Mouse (Mus musculus) CH12.LX (cell line): ENCODE measurements at regions not wholly inside any gene's neighbourhood (a gene's known extent, or its start where the extent isn't known, plus 50 kb on each side); places are given as distances from the start of the nearest gene placed in this dataset.

ENCODE experiments used
- DNase-seq: peaks from one replicate; pipeline ENCODE4 v3.0.0-alpha.2; 2013; ENCODE audit errors: extremely low read depth
- H3K27ac ChIP-seq: 2 replicates; pipeline ENCODE4 v1.5.1; 2012; ENCODE audit warnings: low read depth, mild to moderate bottlenecking, control low read depth, moderate library complexity; ENCODE audit not compliant: insufficient read depth
- H3K27me3 ChIP-seq: replicated peaks from 2 replicates; pipeline ENCODE3; 2012; ENCODE audit warnings: inconsistent platforms
- H3K36me3 ChIP-seq, 2 experiments: replicated peaks in 1 of 2; 2 replicates each; pipeline versions ENCODE3 to v1.6.1; 2012; ENCODE audit warnings: inconsistent platforms in 1 of 2, low read length in 1 of 2, mild to moderate bottlenecking in 1 of 2, mixed read lengths in 1 of 2, moderate library complexity in 1 of 2; ENCODE audit not compliant: control insufficient read depth in 1 of 2, insufficient read depth in 1 of 2
- H3K4me1 ChIP-seq, 2 experiments: 2 replicates each; pipeline ENCODE4 v1.6.1; 2012; ENCODE audit warnings: inconsistent platforms in 1 of 2, moderate library complexity in 1 of 2; ENCODE audit not compliant: insufficient read depth in 2 of 2, control insufficient read depth in 1 of 2
- H3K4me2 ChIP-seq: 2 replicates; pipeline ENCODE4 v1.6.1; 2012; ENCODE audit warnings: low read depth, mild to moderate bottlenecking, control low read depth; ENCODE audit not compliant: poor library complexity, insufficient read depth, severe bottlenecking
- H3K4me3 ChIP-seq, 3 experiments: fragments of 150-350 bp in 1 of 3; sonication (generic) in 1 of 3; replicated peaks in 1 of 3; 2 replicates each; pipeline versions ENCODE3 to v1.5.1; 2011 to 2012; ENCODE audit warnings: low read depth in 2 of 3, low read length in 2 of 3, mild to moderate bottlenecking in 2 of 3, moderate library complexity in 2 of 3, control low read depth in 1 of 3, improper control_type of control experiment in 1 of 3, inconsistent platforms in 1 of 3, mixed read lengths in 1 of 3; ENCODE audit not compliant: poor library complexity in 1 of 3
- H3K79me2 ChIP-seq: replicated peaks from 2 replicates; pipeline ENCODE4 v1.6.1; 2012; ENCODE audit warnings: mild to moderate bottlenecking, moderate library complexity; ENCODE audit not compliant: control insufficient read depth, poor library complexity, insufficient read depth, severe bottlenecking; ENCODE audit errors: extremely low read depth
- H3K9ac ChIP-seq: 2 replicates; pipeline ENCODE4 v1.6.1; 2012; ENCODE audit warnings: low read depth, mild to moderate bottlenecking, control low read depth, moderate library complexity; ENCODE audit not compliant: insufficient read depth
- H3K9me3 ChIP-seq: replicated peaks from 2 replicates; pipeline ENCODE3; 2012; ENCODE audit warnings: low read length, inconsistent platforms, mixed read lengths
- BHLHE40 ChIP-seq: IDR thresholded peaks from 2 replicates; pipeline ENCODE4 v1.6.1; 2011; ENCODE audit warnings: mild to moderate bottlenecking, low read depth, low read length, improper control_type of control experiment
- CHD2 ChIP-seq: IDR thresholded peaks from 2 replicates; pipeline ENCODE4 v1.6.1; 2011; ENCODE audit warnings: low read length, improper control_type of control experiment
- EP300 ChIP-seq: IDR thresholded peaks from 2 replicates; pipeline ENCODE4 v1.6.1; 2011; ENCODE audit warnings: low read length, improper control_type of control experiment
- ETS1 ChIP-seq: conservative IDR thresholded peaks from 2 replicates; pipeline ENCODE4 v1.6.1; 2012; ENCODE audit warnings: low read depth, mild to moderate bottlenecking, inconsistent platforms, low read length, improper control_type of control experiment, moderate library complexity
- HCFC1 ChIP-seq: IDR thresholded peaks from 2 replicates; pipeline ENCODE4 v1.6.1; 2012; ENCODE audit warnings: low read depth, mild to moderate bottlenecking, inconsistent platforms, low read length, improper control_type of control experiment
- IRF4 ChIP-seq: IDR thresholded peaks from 2 replicates; pipeline ENCODE4 v1.6.1; 2014; ENCODE audit warnings: low read depth, mild to moderate bottlenecking, inconsistent platforms, low read length, improper control_type of control experiment
- JUN ChIP-seq: IDR thresholded peaks from 2 replicates; pipeline ENCODE4 v1.6.1; 2011; ENCODE audit warnings: low read depth, mild to moderate bottlenecking, low read length, improper control_type of control experiment, moderate library complexity; ENCODE audit not compliant: insufficient read depth
- KAT2A ChIP-seq: IDR thresholded peaks from 2 replicates; pipeline ENCODE4 v1.6.1; 2012; ENCODE audit warnings: low read length, improper control_type of control experiment, inconsistent platforms; ENCODE audit not compliant: insufficient replicate concordance
- MAFK ChIP-seq: IDR thresholded peaks from 2 replicates; pipeline ENCODE4 v1.6.1; 2011; ENCODE audit warnings: low read length, improper control_type of control experiment; ENCODE audit not compliant: insufficient replicate concordance
- MAX ChIP-seq: IDR thresholded peaks from 2 replicates; pipeline ENCODE4 v1.6.1; 2011; ENCODE audit warnings: low read length, improper control_type of control experiment
- MXI1 ChIP-seq: IDR thresholded peaks from 2 replicates; pipeline ENCODE4 v1.6.1; 2011; ENCODE audit warnings: mild to moderate bottlenecking, low read depth, low read length, improper control_type of control experiment
- NELFE ChIP-seq: IDR thresholded peaks from 2 replicates; pipeline ENCODE4 v1.6.1; 2011; ENCODE audit warnings: low read depth, low read length, improper control_type of control experiment
- NRF1 ChIP-seq: IDR thresholded peaks from 2 replicates; pipeline ENCODE4 v1.6.1; 2014; ENCODE audit warnings: low read depth, mild to moderate bottlenecking, inconsistent platforms, low read length, improper control_type of control experiment, moderate library complexity
- POLR2AphosphoS2 ChIP-seq: IDR thresholded peaks from 2 replicates; pipeline ENCODE4 v1.6.1; 2011; ENCODE audit warnings: low read depth, low read length, improper control_type of control experiment
- SIN3A ChIP-seq: IDR thresholded peaks from 2 replicates; pipeline ENCODE4 v1.6.1; 2012; ENCODE audit warnings: low read length, improper control_type of control experiment, inconsistent platforms
- SMC3 ChIP-seq: IDR thresholded peaks from 2 replicates; pipeline ENCODE4 v1.6.1; 2011; ENCODE audit warnings: low read depth, low read length, improper control_type of control experiment
- USF1 ChIP-seq: IDR thresholded peaks from 2 replicates; pipeline ENCODE4 v1.6.1; 2014; ENCODE audit warnings: low read depth, mild to moderate bottlenecking, inconsistent platforms, low read length, improper control_type of control experiment
- USF2 ChIP-seq: conservative IDR thresholded peaks from 2 replicates; pipeline ENCODE4 v1.6.1; 2011; ENCODE audit warnings: low read depth, low read length, improper control_type of control experiment
- ZMIZ1 ChIP-seq: IDR thresholded peaks from 2 replicates; pipeline ENCODE4 v1.6.1; 2012; ENCODE audit warnings: low read depth, mild to moderate bottlenecking, inconsistent platforms, low read length, improper control_type of control experiment
- ZNF384 ChIP-seq: IDR thresholded peaks from 2 replicates; pipeline ENCODE4 v1.6.1; 2012; ENCODE audit warnings: low read depth, low read length, improper control_type of control experiment, inconsistent platforms
- dilution Hi-C: fragments of 300-500 bp; cut with MboI; formaldehyde crosslinking; loops from 2 replicates; pipeline ENCODE4 v1.14.3; 2020; ENCODE audit warnings: low sequenced_read_pairs; ENCODE audit not compliant: extremely low pct_unique_long_range_greater_than_20kb, extremely low pct_ligation_motif_present
- in situ Hi-C: fragments of 300-500 bp; cut with MboI; formaldehyde crosslinking; loops from 3 replicates; pipeline ENCODE4 v1.14.3; 2019; ENCODE audit warnings: low sequenced_read_pairs, low pct_ligation_motif_present, low pct_unique_long_range_greater_than_20kb, mixed read lengths

- H3K79me2 ChIP-seq: no peaks in the 10 kb centered on the region
- TF ChIP-seq EP300: no peak
- TF ChIP-seq JUN: no peak
- TF ChIP-seq USF1: no peak
- TF ChIP-seq CHD2: no peak
- no peak for TF ChIP-seq NRF1
- TF ChIP-seq ETS1: no peak
- no peak for TF ChIP-seq ZMIZ1
- TF ChIP-seq POLR2AphosphoS2: no peak
- TF ChIP-seq USF2: no peak
- TF ChIP-seq ZNF384: no peak
- no peak for TF ChIP-seq MXI1
- no peak for TF ChIP-seq NELFE
- TF ChIP-seq, all 38 proteins: peak for 0
- DNase-seq: no peak
- no peaks in the 10 kb centered on the region for H3K9me3 ChIP-seq
- H3K4me1 ChIP-seq: no peaks in the 10 kb centered on the region
- in situ Hi-C loops (no loop called here), dilution Hi-C loops (no loop called here)
- H3K27ac ChIP-seq: no peak overlapping the region
- no peak overlapping the region for H3K9ac ChIP-seq
- no peaks in the 10 kb centered on the region for H3K36me3 ChIP-seq
- H3K4me2 ChIP-seq: no peak overlapping the region
- H3K27me3 ChIP-seq: no peaks in the 10 kb centered on the region
- H3K4me3 ChIP-seq: no peak overlapping the region
Measured at GRCm38 (mm10) chr14:9000408-9001092, 334.5 kb upstream of the 4930452B06Rik start.

- Histone ChIP-seq H3K9me3 (no peaks in the 10 kb centered on the region), H3K4me2 (no peak overlapping the region), H3K27ac (no peak overlapping the region), H3K4me3 (no peak overlapping the region), H3K9ac (no peak overlapping the region), H3K36me3 (no peaks in the 10 kb centered on the region), H3K79me2 (no peaks in the 10 kb centered on the region), H3K27me3 (no peaks in the 10 kb centered on the region), H3K4me1 (no peaks in the 10 kb centered on the region)
- in situ Hi-C loops: no loop called here
- no peak for DNase-seq
- dilution Hi-C loops: no loop called here
- TF ChIP-seq BHLHE40 (no peak), KAT2A (no peak), SMC3 (no peak), IRF4 (no peak), MAX (no peak), HCFC1 (no peak), USF1 (no peak), CHD2 (no peak), MAFK (no peak), SIN3A (no peak), JUN (no peak), MXI1 (no peak)
Measured at GRCm38 (mm10) chr14:8999815-9000214, 333.8 kb upstream of the 4930452B06Rik start.
